Mouse (Mus musculus) gastrocnemius, postnatal 36 days (tissue): ENCODE data around the gene Tmem185b. TPM values are rescaled to one million over a fixed set of nuclear protein-coding genes. Genes with fewer than 3 reads are reported as not detected.

Experiments
- DNase-seq, 2 experiments: peaks; one replicate each; pipeline ENCODE4 v3.0.0; 2022
- intact Hi-C: fragments of 180-260 bp; cut with DNase I; formaldehyde crosslinking; loops from one replicate; pipeline ENCODE4 v1.15.1; 2025
- long read RNA-seq, 2 experiments: library from polyadenylated mRNA; stranded (forward); transcript quantifications; one replicate each; pipeline ENCODE4 v2.0.0; 2021
- total RNA-seq, 2 experiments: library from RNA; stranded (reverse); gene quantifications; 2 replicates each; pipeline ENCODE4 v1.2.3; 2021

Tmem185b gene
- total RNA-seq = 1 to 10 TPM; 3.5 to 4.0 TPM
- long read RNA-seq, experiment 1, transcript Tmem185b-202 (1 exons, 2,824 nt) = major isoform, 6 of 6 reads
- long read RNA-seq, experiment 1, partial matches to known transcripts = 0 of 6 reads
- long read RNA-seq, experiment 1, other reads (novel, unspliced or antisense) = 0 of 6 reads
- long read RNA-seq, experiment 2, transcript Tmem185b-202 (1 exons, 2,824 nt) = major isoform, 15 of 16 reads
- long read RNA-seq, experiment 2, partial matches to known transcripts = 0 of 16 reads
- long read RNA-seq, experiment 2, other reads (novel, unspliced or antisense) = 0 of 16 reads

DNA sequence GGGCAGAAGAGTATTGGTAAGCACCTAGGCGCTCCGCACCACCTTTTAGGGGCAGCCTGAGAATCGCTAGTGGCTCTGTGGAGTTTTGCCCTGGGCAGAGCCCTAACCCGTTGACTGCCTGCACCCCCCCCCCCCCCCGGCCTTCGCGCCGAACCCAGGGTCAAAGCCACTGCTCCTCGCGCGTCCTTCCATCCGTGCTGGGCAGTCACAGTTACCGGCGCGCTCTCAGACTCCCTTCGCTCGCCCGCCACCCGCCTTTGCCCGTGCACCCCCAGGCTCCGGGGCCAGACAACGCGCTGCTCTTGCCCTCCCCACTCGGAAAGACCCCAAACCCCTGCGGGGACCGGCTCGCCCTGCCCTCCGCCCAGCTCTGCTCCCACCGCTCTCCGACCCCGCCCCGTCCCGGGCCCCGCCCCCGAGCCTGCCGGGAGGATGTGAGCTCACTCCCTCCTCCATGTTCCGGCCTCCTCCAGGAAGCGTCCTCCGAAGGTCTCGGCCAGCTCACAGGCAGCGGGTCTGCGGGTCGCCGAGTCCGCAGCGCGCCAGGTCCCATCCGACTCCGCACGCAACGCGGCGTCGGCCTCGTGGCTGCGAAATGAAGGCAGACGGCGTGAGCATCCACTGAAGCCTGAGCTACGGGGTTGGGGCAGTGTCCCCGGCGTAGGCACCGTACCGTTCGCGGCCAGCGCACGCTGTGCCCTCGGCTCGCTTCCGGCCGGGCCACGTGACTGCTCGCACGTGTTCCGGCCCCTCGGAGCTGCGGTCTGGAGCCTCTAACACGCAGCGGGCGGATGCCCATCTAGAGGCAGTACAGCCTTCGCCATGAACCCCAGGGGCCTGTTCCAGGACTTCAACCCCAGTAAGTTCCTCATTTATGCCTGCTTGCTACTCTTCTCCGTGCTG, at the start of gene Tmem185b:
Gene Tmem185b (plus strand): TSS at position 472 of the 903 bp plus-strand sequence.
- intact Hi-C loops = no loop called here
- peak; percentile 88 to 91 for DNase-seq

DNA sequence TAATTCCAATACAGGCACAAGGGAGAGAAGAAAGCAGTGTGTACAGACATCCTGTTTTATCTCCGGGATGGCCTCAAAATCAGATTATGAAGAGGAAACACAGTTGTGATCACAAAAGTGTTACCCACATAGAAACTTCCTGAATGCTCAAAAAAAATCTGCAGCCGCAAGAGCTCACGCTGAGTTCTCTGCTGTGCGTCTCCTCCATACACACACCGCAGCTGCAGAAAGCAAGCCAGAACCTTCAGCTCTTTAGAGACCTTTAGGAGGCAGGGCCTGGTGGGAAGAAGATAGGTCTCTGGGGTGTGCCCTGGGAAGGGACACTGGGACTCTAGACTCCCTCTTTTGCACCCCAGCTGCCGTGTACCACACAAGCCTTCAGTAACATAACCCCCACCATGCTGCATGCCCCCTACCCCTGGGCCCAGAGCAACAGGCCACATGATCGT, 49.0 kb upstream of the Tmem185b start:
- DNase-seq = no peak
- intact Hi-C loops = no loop called here

DNA sequence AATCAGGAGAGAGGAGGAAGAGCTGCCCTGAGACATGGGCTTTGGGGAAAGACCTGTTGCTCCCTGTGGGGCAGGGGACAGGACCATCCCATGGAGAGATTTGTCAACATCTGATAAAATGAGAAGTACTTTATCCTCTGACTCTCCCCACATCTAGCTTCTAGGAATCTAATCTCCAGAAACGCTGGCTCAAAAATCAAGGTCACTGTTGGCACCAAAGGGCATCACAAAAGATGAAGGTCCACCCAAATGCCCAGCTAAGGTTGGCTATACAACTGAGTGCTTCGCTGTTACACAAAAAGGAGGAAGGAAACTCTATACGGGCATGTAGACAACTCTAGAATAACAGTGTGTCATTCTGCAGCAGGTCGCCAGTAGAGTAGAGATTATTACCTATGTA, 46.3 kb upstream of the Tmem185b start:
- intact Hi-C loops = loop anchor here (5.0 kb wide), 1 partner anchor 387 kb away; no protein-coding TSS in a partner anchor
- no peak for DNase-seq

DNA sequence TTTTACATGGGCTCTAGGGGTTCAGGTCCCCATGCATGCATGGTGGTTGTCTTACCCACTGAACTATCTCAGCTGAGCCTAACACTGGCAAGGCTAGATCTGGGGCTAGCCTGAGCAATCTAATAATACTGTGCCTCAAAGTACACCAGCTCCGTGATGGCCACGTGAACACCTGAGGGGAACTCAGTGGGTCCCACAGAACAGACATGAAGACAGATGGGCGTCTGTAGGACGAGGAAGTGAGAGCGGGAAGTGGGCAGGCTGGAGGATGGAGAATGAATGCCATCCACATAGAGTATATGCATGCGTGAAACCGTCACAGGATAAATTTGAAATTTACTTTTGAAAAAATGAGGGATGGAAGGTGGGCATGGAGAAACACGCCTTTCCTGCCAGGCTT, 45.3 kb upstream of the Tmem185b start:
- no peak for DNase-seq
- intact Hi-C loops = loop anchor here (5.0 kb wide), 1 partner anchor 388 kb away; no protein-coding TSS in a partner anchor

- intact Hi-C loops = loop anchor here (5.0 kb wide), 1 partner anchor 389 kb away; no protein-coding TSS in a partner anchor
- DNase-seq = no peak
These were observed 44.6 kb upstream of the Tmem185b start for GRCm38 (mm10) chr1:119481205-119481932.

DNA sequence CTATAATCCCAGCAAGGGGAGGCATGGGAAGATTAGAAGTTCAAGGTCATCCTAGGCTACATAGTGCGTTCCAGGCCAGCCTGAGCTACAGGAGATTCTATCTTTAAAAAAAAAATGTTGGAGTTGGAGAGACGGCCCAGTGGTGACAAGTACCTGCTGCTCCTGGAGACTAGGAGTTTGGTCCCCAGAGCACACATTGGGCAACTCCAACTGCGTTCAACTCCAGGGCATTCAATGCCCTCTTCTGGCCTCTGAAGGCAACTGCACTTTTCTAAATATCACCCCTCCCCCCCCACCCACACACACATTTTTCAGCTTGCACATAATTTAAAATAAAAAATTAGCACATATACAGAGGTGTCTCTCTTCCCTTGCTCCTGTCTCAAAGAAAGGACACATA, 43.1 kb upstream of the Tmem185b start:
- no peak for DNase-seq
- intact Hi-C loops = loop anchor here (5.0 kb wide), 1 partner anchor 391 kb away; no protein-coding TSS in a partner anchor

DNA sequence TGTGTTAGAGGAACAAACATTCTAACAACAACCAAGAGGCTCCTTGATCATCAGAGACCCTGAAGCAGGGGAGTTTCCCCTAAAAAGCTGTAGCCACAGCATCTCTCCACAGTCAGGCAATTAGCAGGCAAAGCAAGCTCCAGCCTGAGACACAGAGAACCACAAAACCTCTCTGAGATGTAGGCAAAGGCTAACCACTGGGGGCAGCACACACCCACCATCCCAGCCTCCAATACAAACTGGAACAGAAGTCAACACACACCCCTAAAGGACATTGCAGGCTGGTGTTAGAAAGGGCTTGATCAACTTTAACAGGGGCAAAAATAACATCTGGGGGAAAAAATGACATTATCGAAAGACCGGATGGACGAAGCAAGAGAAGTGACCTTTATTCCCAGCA, 41.5 kb upstream of the Tmem185b start:
- no peak for DNase-seq
- intact Hi-C loops = loop anchor here (5.0 kb wide), 1 partner anchor 392 kb away; no protein-coding TSS in a partner anchor

DNA sequence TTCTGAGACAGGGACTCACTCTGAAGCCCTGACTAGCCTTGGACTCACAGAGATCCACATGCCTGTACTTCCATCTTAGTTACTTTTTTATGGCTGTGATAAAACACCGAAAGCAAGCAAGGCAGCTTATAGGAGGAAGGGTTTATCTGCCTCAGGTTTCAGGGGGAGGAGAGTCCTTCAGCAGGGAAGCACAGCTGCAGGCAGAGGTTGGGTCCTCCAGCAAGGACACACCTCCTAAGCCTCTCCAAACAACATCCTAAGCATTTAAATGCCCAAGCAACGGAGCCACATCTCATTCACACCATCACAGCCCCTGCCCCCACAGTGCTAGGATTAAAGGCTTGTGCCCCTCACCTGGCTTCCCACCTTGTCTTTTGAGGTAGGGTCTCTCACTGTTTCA, 40.1 kb upstream of the Tmem185b start:
- no peak for DNase-seq
- intact Hi-C loops = no loop called here

DNA sequence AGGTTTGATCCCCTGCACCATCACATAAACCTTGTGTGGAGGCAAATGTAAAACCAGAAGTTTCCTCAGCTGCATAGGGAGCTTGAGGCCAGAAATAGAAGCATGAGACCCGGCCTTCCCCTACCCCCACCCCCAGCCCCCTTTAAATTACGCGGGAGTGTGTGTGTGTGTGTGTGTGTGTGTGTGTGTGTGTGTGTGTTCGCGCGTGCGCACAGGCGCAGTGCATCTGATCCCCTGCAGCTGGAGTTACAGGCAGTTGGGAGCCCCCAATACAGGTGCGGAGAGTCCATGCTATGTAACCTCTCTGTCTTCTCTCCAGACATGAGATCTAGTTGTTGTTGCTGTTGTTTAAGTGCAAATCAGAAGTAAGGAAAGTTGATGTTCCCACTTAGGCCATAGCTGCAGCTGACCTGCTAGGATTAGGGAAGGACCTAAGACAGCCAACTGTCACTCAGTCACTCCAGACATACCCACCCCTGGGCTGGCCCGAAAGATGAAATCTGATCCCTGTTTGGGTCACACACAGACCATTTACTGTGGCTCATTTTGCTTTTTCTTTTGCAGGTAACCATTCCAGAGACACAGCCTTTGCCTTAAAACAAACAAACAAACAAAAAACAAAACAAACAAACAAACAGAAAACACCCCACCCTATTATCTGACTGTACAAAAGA, 37.9 kb upstream of the Tmem185b start:
- no peak for DNase-seq
- intact Hi-C loops = no loop called here

DNA sequence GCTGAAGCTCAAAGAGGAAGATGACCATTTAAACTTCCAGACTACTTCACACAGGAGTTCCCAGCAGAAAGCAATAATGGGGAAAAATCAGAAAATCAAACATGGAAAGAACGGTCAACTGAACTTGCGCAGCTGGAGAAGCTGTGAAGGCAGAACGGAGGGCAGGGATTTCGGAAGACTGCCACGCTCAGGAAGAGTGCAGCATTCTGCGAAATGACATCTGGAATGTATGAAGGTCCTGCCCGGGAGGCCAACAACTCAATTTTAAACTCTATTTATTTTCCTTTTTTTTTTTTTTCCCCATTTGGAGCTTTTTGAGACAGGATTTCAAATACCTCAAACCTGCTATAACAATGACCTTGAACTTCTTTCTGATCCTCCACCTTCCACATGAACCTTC, 35.2 kb upstream of the Tmem185b start:
- intact Hi-C loops = no loop called here
- DNase-seq = no peak

DNA sequence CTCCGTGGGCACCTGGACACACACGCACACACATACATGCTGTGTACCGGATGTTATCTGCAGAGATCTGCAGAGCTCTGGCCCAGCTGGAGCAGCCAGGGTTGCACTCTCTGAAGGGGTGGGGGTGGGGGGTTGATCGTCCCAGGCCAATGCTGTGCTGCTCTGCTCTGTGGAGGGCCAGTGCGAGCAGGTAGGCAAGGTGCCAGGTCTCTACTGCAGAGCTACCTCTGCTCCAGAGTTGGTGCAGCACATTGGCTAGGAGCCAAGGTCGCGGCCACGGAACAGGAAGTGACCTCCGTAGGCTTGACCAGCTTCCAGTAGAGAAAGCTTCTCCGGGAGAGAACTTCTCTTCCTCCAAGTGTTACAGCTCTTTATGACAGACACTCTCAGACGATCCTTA, 33.9 kb upstream of the Tmem185b start:
- intact Hi-C loops = no loop called here

DNA sequence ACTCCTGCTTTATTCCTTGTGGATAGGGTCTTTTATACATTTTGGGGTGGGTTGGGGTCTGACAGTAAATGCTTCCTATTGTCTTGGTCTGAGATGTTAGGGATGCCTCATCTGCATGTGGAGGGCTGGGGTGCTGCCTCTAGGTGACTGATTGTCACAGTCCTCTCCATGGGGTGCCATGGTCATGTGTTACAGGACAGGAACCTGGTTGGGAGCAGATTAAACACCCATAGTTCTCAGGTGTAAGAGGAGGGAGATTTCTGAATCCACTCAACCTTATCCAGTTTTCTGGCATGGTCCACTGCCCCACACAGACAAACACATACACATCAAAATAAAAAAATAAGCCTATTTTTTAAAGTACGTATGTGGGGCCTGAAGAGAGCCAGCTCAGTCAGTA, 33.5 kb upstream of the Tmem185b start:
- intact Hi-C loops = no loop called here
- DNase-seq = no peak

More for the DNA sequence above, 33.9 kb upstream of the Tmem185b start:
- DNase-seq = peak; percentile 60 to 66

- peak in 1 of 2 experiments; percentile 48 for DNase-seq
- intact Hi-C loops = no loop called here
These were observed 31.8 kb upstream of the Tmem185b start for GRCm38 (mm10) chr1:119494024-119494711.

- DNase-seq = no peak
- intact Hi-C loops = no loop called here
These were observed 31.1 kb upstream of the Tmem185b start for GRCm38 (mm10) chr1:119494712-119495395.

GRCm38 (mm10) chr1:119495396-119495775, 30.6 kb upstream of the Tmem185b start:
- DNase-seq = no peak
- intact Hi-C loops = no loop called here

GRCm38 (mm10) chr1:119497346-119498004, 28.5 kb upstream of the Tmem185b start:
- intact Hi-C loops = no loop called here
- no peak for DNase-seq

DNA sequence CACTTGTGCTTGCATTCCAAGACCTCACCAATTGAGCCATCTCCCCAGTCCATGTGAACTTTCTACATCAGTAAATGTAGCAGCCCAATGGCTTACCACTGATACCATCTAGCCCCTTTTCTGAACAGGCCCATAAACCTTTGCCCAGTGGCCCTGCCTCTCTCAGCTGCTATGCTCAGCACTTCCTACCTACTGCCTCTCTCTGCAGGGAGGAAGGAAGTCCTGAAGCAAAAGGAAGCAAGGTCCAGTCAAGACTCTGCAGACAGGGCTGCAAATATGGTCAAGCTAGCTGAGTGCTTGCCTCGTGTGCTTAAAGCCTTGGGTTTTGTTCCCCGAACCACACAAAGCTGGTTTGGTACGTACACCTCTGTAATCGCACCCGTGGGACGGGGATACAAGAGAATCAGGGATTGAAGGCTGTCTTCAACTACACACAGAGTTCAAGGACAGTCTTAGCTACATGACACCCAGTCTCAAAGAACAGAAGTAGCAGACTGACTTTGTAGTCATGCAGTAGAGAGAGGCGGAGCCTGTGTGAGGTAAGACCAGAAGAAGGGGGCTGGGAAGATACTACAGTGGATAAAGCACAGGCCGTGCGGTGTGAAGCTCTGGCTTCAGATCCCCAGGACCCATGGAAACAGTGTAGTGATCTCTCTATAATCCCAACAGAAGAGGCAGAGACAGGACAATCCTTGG, 27.3 kb upstream of the Tmem185b start:
- no peak for DNase-seq
- intact Hi-C loops = no loop called here

DNA sequence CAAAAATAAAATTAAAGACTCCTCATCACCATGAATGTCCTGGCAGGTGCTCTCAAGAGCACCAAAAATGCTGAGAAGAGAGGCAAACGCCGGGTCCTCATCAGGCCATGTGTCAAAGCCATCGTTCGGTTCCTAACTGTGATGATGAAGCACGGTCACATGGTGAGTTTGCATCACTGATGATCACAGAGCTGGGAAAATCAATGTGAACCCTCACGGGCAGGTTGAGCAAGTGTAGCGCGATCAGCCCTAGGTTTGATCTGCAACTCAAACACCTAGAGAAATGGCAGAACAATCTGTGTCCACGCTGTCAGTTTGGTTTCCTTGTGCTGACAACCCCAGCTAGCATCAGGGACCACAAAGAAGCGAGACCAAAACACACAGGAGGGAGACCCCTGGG, 26.5 kb upstream of the Tmem185b start:
- DNase-seq = no peak
- intact Hi-C loops = no loop called here
